Mouse (Mus musculus): ENCODE data around the gene Ppp1r12a.

GRCm38 (mm10) chr10:108155042-108155686 lies 6.8 kb upstream of the Ppp1r12a start:
- TF ChIP-seq GATA1 (IDR thresholded peaks at IDR 0.05; ENCODE audit: borderline replicate concordance, low read length) (no peak), FLI1 (IDR thresholded peaks at IDR 0.05; ENCODE audit: low read length) (no peak)
